Mouse (Mus musculus) embryonic facial prominence, embryonic 10.5 days (tissue): Measurements from ENCODE around the gene Ksr1. TPM values are rescaled to one million over a fixed set of nuclear protein-coding genes. Genes with fewer than 3 reads are reported as not detected.
"Not testable (repeated sequence)": the region's sequence is repeated elsewhere in the genome, so short reads cannot be mapped to it uniquely, and the experiment has no call there.

Experiments
- DNase-seq: peaks from one replicate; pipeline ENCODE4 v3.0.0-alpha.2; 2017; ENCODE audit warnings: low spot score
- H3K27ac ChIP-seq: fragments of 300-500 bp; sonication (generic); replicated peaks from 2 replicates; pipeline ENCODE4 v1.5.1; 2016; ENCODE audit warnings: mild to moderate bottlenecking
- H3K27me3 ChIP-seq: fragments of 300-500 bp; sonication (generic); replicated peaks from 2 replicates; pipeline ENCODE4 v1.6.1; 2016; ENCODE audit warnings: low read depth, mild to moderate bottlenecking; ENCODE audit not compliant: poor library complexity, severe bottlenecking
- H3K36me3 ChIP-seq: fragments of 300-500 bp; sonication (generic); replicated peaks from 2 replicates; pipeline ENCODE4 v1.6.1; 2016; ENCODE audit warnings: mild to moderate bottlenecking, moderate library complexity
- H3K4me1 ChIP-seq: fragments of 300-500 bp; sonication (generic); 2 replicates; pipeline ENCODE4 v1.6.1; 2016
- H3K4me3 ChIP-seq: fragments of 300-500 bp; sonication (generic); 2 replicates; pipeline ENCODE4 v1.5.1; 2016; ENCODE audit warnings: mild to moderate bottlenecking, moderate library complexity
- H3K9me3 ChIP-seq: fragments of 300-500 bp; sonication (generic); 2 replicates; pipeline ENCODE4 v1.6.1; 2016; ENCODE audit warnings: mild to moderate bottlenecking
- WGBS: fragments of 180-500 bp; shearing (Covaris S2); methylation state at CpG from one replicate; pipeline ENCODE4 v1.1.7; 2016; 5-methylcytosine and 5-hydroxymethylcytosine counted together
- polyA plus RNA-seq: library from polyadenylated mRNA; unstranded; fragments of >200 nt; fragmentation: Nextera tagmentation; extraction: Ambion mirVana; gene quantifications from 2 replicates; pipeline ENCODE4 v1.2.1, GENCODE M21; 2016

The Ksr1 gene
- polyA plus RNA-seq, 1 experiment from 2014 or later: 1.5 TPM

- no peak overlapping the region for H3K4me3 ChIP-seq
- no peaks in the 10 kb centered on the region for H3K9me3 ChIP-seq
- H3K36me3 ChIP-seq: no peaks in the 10 kb centered on the region
- H3K27ac ChIP-seq: no peak overlapping the region
- 86% methylated on average over 14 of the region's 14 CpGs for WGBS
- peaks cover 29% of the 10 kb centered on the region for H3K4me1 ChIP-seq
- H3K27me3 ChIP-seq: no peaks in the 10 kb centered on the region
- DNase-seq: no peak
Measured at GRCm38 (mm10) chr11:79005578-79006394, 140.4 kb downstream of the Ksr1 start.

- Histone ChIP-seq H3K36me3 (no peaks in the 10 kb centered on the region), H3K9me3 (no peaks in the 10 kb centered on the region), H3K4me3 (no peak overlapping the region), H3K4me1 (peaks cover 29% of the 10 kb centered on the region), H3K27ac (no peak overlapping the region), H3K27me3 (no peaks in the 10 kb centered on the region)
- 82% methylated on average over 10 of the region's 10 CpGs for WGBS
- DNase-seq: no peak
Measured at GRCm38 (mm10) chr11:79003769-79004638, 142.2 kb downstream of the Ksr1 start.

- peaks cover 26% of the 10 kb centered on the region for H3K4me1 ChIP-seq
- H3K27me3 ChIP-seq: no peaks in the 10 kb centered on the region
- 79% methylated on average over 11 of the region's 11 CpGs for WGBS
- H3K4me3 ChIP-seq: no peak overlapping the region
- no peaks in the 10 kb centered on the region; the same call in 1 of the 2 replicates for H3K9me3 ChIP-seq
- no peak for DNase-seq
- peak overlapping the region; percentile 1; the same call in 1 of the 2 replicates for H3K27ac ChIP-seq
- no peaks in the 10 kb centered on the region for H3K36me3 ChIP-seq
Measured at GRCm38 (mm10) chr11:79003053-79003768, 143.0 kb downstream of the Ksr1 start.

GRCm38 (mm10) chr11:79002551-79002951 is 143.7 kb downstream of the Ksr1 start:
- Histone ChIP-seq H3K4me1 (peaks cover 24% of the 10 kb centered on the region), H3K27ac (peak overlapping the region; percentile 1; the same call in 1 of the 2 replicates), H3K36me3 (no peaks in the 10 kb centered on the region), H3K9me3 (peaks cover 4% of the 10 kb centered on the region), H3K4me3 (no peak overlapping the region), H3K27me3 (no peaks in the 10 kb centered on the region)
- 67% methylated on average over 5 of the region's 5 CpGs for WGBS
- DNase-seq: no peak

GRCm38 (mm10) chr11:79001871-79002270 is 144.3 kb downstream of the Ksr1 start:
- no peak overlapping the region for H3K4me3 ChIP-seq
- H3K4me1 ChIP-seq: peaks cover 24% of the 10 kb centered on the region
- H3K27ac ChIP-seq: 0 out of 2 replicates have a peak overlapping the region, but pooled peaks have one; percentile 1
- peaks cover 8% of the 10 kb centered on the region for H3K9me3 ChIP-seq
- no peaks in the 10 kb centered on the region for H3K27me3 ChIP-seq
- no peak for DNase-seq
- 84% methylated on average over 4 of the region's 4 CpGs for WGBS
- H3K36me3 ChIP-seq: no peaks in the 10 kb centered on the region

GRCm38 (mm10) chr11:78999118-78999517 is 147.1 kb downstream of the Ksr1 start:
- Histone ChIP-seq H3K4me3 (no peak overlapping the region), H3K9me3 (peaks cover 21% of the 10 kb centered on the region), H3K4me1 (peaks cover 23% of the 10 kb centered on the region), H3K27ac (no peak overlapping the region), H3K27me3 (no peaks in the 10 kb centered on the region), H3K36me3 (no peaks in the 10 kb centered on the region)
- 62% methylated on average over 6 of the region's 6 CpGs for WGBS
- DNase-seq: no peak

- H3K4me3 ChIP-seq, H3K36me3 ChIP-seq, H3K27ac ChIP-seq, H3K27me3 ChIP-seq, H3K4me1 ChIP-seq, DNase-seq: not testable (repeated sequence)
- H3K9me3 ChIP-seq: peaks cover 34% of the 10 kb centered on the region
- WGBS: 72% methylated on average over 5 of the region's 5 CpGs
Measured at GRCm38 (mm10) chr11:78990875-78991543, 155.2 kb downstream of the Ksr1 start.

- peak; percentile 6 for DNase-seq
- no peaks in the 10 kb centered on the region for H3K36me3 ChIP-seq
- H3K4me3 ChIP-seq: no peak overlapping the region
- H3K9me3 ChIP-seq: peaks cover 27% of the 10 kb centered on the region
- no peaks in the 10 kb centered on the region for H3K27me3 ChIP-seq
- H3K4me1 ChIP-seq: no peaks in the 10 kb centered on the region; the same call in 1 of the 2 replicates
- no peak overlapping the region for H3K27ac ChIP-seq
- WGBS: 94% methylated on average over 9 of the region's 9 CpGs
Measured at GRCm38 (mm10) chr11:78990096-78990495, 156.1 kb downstream of the Ksr1 start.

GRCm38 (mm10) chr11:78989206-78989605 is 157.0 kb downstream of the Ksr1 start:
- H3K4me1 ChIP-seq, H3K27ac ChIP-seq, H3K36me3 ChIP-seq, H3K4me3 ChIP-seq, H3K27me3 ChIP-seq: not testable (repeated sequence)
- peaks cover 26% of the 10 kb centered on the region for H3K9me3 ChIP-seq
- peak; percentile 1 for DNase-seq
- WGBS: 90% methylated on average over 11 of the region's 11 CpGs

- Histone ChIP-seq H3K27me3 (no peaks in the 10 kb centered on the region), H3K4me3 (no peak overlapping the region), H3K36me3 (no peaks in the 10 kb centered on the region), H3K4me1 (peaks cover 2% of the 10 kb centered on the region; the same call in 1 of the 2 replicates), H3K27ac (no peak overlapping the region), H3K9me3 (peaks cover 17% of the 10 kb centered on the region)
- DNase-seq: peak; percentile 5
- 91% methylated on average over 10 of the region's 10 CpGs for WGBS
Measured at GRCm38 (mm10) chr11:78986311-78987002, 159.8 kb downstream of the Ksr1 start.

GRCm38 (mm10) chr11:78985505-78985904 is 160.7 kb downstream of the Ksr1 start:
- no peaks in the 10 kb centered on the region for H3K27me3 ChIP-seq
- no peaks in the 10 kb centered on the region for H3K36me3 ChIP-seq

More at GRCm38 (mm10) chr11:78985505-78985904, 160.7 kb downstream of the Ksr1 start:
- Histone ChIP-seq H3K4me3 (no peak overlapping the region), H3K27ac (no peak overlapping the region), H3K4me1 (peaks cover 2% of the 10 kb centered on the region; the same call in 1 of the 2 replicates), H3K9me3 (peaks cover 14% of the 10 kb centered on the region)
- no peak for DNase-seq
